Mouse (Mus musculus) urinary bladder, adult 18-20 months (tissue): ENCODE results near the gene Grap.

ENCODE experiments used
- DNase-seq, 2 experiments: peaks; one replicate each; pipeline ENCODE4 v3.0.0; 2022; ENCODE audit warnings: low spot score in 2 of 2, mixed read lengths in 2 of 2

The Grap gene

GRCm38 (mm10) chr11:61679091-61679866, 26.2 kb downstream of the Grap start:
- DNase-seq = no peak

DNA sequence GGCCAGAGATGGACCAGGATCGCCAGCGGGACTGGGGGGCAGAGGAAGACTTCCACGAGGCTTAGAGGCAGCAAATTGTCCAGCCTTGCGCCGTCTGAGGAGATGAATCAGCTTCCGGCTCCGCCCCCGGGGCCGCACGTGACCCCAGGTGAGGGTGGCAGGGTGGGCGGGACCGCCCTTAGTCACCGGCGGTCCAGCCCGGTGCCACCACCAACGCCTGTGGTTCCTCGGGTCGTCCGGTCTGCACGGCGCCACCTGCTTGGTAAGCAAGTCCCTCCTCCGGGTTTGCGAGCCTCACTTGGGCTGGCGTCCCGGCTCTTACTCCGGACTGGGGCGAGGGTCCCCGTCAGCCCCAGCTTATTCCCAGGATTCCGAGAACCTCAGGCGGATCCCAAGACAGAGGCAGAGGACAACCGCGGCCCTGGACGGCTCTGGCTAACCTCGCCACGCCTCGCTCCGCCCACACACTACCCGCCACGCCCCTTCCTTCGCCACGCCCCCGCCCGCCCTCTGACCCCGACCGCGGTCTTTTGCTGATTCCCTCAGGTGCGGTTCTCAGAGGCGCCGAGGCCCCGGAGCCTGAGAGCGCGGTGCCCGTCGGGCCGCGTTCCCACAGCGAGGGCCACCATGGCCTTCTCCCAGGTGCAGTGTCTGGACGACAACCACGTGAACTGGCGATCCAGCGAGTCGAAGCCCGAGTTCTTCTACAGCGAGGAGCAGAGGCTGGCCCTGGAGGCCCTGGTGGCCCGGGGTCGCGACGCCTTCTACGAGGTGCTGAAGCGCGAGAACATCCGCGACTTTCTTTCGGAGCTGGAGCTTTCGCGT, 31.1 kb downstream of the Grap start, which contains the start of gene Fam83g:
Gene Fam83g, plus strand, starts transcription at position 185 of the 825 bp plus-strand sequence.
- DNase-seq = peak; percentile 75 to 91

- no peak for DNase-seq
Observed at GRCm38 (mm10) chr11:61685119-61685725, 32.2 kb downstream of the Grap start.

DNA sequence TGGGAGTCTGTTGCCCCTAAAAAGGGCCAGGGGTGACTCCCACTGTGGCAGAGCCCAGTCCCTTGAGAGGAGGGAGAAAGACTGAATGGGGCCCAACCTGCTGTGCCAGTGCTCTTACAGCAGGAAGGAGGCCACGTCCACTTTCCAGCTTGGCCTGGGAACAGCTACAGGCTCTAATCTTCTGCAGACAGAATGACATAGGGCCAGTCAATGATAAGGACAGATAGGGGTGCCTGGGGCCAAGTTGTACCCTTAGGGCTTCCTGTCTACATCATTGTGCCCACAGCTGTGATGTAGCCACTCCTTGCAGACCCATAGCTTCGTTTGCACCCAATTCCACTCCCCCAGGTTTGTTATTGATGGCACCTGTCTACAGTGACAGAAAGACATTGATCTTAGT, 33.1 kb downstream of the Grap start:
- no peak for DNase-seq

DNA sequence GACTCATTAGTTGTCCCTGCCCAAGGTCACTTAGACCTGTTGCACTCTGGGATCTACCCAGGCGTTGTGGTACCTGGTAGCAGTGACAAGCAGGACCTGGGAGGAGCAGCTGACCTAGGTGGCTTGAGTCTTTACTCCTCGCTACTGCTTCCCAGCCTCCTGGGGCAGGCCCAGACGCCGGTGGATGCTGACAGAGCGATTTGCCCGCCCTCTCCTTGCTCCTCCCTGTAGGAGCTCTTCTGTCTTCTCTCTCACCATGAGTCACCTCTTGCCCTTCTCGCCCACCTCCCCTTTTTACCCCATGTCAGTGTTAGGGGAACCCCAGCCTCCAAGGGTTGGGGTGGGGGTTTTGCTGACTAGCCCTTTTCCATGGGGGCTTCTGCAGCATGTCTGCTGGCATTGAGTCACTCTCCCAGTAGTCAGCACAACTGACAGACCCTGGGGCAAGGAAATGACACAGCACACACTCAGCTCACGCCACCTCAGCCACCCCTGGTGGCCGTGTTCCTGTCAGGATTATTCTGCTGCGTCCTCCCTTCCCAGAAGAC, 33.9 kb downstream of the Grap start:
- DNase-seq = no peak

- DNase-seq = no peak
Observed at GRCm38 (mm10) chr11:61687595-61687994, 34.5 kb downstream of the Grap start.

DNA sequence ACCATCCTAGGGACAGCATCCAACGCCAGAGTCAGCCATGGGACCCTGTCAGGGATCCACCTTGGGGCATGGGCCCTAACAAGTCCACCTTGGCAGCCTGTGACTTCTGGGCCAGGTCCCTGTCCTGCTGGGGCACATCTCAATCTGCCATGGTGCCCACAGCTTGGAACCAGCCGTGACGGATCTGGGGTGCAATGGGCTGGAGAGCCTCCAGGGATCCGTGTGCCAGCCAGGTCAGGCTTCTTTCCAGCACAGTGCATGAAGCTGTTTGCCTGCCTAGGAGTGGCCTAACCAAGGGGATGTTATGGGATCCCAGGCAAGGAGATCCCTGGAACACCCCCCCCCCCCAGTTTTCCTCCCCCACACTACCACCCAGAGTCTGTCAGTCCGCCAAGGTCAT, 39.9 kb downstream of the Grap start:
- DNase-seq = no peak

- DNase-seq = no peak
Observed at GRCm38 (mm10) chr11:61698852-61699251, 45.8 kb downstream of the Grap start.

DNA sequence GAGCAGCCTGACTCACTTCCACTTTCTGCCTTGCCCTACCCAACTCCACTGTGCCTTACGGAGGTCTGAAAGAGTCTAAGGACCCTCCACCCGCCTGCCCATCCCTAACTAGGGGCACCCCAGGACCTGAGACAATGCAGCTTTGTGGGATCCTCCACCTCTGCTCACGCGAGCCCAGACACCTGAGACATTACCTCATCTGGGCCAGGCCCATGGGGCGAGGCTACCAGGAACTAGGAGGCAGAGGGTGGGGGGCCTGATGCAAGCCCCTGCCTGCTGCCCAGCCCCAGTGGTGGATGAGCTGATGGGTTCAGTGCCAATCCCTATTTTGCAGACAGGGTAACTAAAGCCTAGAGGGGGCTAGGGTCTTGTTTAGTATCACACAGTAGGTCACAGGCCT, 46.4 kb downstream of the Grap start:
- DNase-seq = no peak

GRCm38 (mm10) chr11:61699933-61700332, 46.9 kb downstream of the Grap start:
- DNase-seq = no peak

DNA sequence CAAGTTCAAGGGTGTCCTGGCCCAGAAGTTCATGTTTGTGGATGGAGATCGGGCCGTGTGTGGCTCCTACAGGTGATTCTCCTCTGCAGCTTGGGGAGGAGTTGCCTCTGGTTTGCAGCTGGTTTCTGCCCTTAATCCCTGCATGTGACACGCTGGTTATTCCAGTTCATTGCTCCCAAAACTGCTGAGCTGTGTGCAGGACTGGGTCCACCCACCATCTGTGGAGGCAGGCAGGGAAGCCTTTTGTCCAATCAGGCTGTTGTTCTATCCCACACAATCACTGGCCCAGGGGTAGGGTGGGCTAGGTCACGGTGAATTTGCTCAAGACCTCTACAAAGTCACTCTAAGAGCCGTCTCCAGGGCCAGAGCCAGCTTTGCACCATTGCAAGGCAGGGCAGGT, 48.6 kb downstream of the Grap start:
- no peak for DNase-seq

DNA sequence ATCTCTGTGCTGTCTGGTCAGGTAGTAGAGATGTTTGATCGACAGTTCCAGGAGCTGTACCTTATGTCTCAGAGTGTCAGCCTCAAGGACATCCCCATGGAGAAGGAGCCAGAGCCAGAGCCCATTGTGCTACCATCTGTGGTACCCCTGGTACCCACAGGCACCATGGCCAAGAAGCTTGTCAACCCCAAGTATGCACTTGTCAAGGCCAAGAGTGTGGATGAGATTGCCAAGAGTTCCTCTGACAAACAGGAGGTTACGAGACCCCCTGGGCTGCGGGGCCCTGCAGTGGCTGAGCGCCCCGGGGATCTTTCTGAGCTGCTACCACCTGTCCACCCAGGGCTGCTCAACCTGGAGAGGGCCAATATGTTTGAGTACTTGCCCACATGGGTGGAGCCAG, 49.4 kb downstream of the Grap start:
- no peak for DNase-seq

- no peak for DNase-seq
Observed at GRCm38 (mm10) chr11:61705581-61705980, 52.5 kb downstream of the Grap start.

GRCm38 (mm10) chr11:61706232-61706631, 53.2 kb downstream of the Grap start:
- DNase-seq = no peak

DNA sequence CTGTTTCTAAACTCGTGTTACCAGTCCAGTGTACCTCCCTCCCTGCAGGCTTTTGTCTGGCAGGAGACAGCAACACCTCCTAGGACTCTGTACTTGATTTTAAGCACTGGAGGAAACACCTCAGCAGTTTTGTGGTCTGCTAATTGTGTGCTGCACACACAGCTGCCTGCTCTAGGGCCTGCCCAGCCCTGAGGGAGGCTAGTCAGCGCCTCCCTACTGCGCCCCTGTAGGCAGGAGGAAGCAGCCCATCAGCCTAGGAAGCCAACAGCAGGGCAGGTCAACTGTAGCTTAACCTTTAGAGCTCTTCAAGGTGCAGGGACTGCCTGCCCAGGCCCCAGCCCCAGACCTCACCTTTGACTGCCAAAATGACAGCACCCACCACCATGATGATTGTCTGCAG, 55.9 kb downstream of the Grap start:
- no peak for DNase-seq

- DNase-seq = peak in 1 of 2 experiments; percentile 34
Observed at GRCm38 (mm10) chr11:61713157-61713855, 60.2 kb downstream of the Grap start.

DNA sequence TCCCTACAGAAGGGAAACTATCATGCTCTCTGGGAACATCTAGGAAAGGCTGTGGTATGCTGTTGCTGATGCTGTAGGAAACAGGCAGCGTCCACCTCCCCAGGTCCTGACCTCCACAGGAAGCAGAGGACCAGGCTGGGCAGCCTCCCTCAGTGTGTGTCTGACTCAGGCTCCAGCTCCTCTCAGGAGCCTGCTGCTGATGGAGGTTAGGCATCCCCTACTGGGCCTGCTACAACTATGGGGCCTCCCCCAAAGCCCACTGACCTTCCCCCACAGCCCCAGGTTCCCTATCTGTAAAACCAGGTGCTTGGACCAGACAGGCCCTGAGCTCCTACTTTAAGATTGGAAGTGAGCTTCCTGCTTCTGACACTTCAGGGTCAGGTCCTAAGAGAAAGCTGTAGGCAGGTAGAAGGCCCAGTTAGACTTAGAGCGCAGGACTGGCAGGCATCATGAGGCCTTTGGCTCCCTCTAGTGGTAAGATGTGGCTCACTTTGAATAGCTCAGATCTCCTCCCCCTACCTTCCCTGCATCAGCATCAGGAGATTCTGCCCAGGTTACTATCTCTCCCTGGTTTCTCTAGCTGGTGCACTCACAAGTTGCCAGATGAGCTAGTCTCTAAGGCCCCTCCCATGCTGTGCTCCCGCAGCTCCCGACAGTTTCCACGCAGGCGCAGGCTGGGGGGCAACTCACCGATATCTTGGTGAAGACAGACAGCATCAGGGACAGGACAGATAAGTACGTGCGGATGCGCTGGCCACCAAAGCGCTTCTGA, 61.5 kb downstream of the Grap start:
- peak; percentile 33 to 44 for DNase-seq

DNA sequence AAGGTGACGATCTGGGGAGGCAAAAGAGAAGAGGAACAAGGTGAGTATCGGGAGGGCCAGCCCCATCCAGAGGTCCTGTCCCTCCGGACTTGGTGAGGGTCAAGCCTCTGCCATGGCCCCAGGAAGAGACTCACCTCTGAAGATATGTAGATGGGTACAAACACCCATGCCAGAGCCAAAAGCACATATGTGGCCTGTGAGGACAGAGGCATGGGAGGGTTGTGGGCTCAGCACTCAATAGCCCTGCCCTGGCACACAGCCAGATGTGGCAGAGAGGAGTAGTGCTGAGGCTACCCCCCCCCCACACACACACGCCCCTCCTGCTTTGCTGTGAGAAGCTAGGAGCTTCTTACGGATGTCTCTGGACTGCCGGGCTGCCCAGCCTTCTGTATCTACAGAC, 62.1 kb downstream of the Grap start:
- DNase-seq = no peak

- DNase-seq = no peak
Observed at GRCm38 (mm10) chr11:61717990-61718389, 64.9 kb downstream of the Grap start.

DNA sequence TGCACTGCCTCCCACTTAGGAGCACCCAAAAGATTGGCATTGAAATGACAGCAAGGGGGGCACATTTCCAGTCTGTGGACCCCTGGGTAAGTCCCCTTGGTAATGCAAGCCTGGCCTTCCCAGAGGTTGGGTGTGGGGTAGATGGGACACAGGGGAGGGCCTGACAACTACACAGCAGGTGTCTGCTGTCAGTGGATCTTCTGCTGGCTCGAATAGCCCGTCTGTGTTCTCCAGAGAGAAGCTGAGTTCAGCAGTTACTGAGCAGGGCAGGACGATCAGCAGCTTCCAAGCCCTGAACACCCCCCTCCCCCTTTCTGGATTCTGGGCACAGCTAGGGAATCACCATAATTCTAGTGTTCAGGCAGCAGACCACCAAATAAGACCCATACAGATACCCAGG, 66.3 kb downstream of the Grap start:
- no peak for DNase-seq

- no peak for DNase-seq
Observed at GRCm38 (mm10) chr11:61719826-61720225, 66.8 kb downstream of the Grap start.
